Mouse (Mus musculus) right cerebral cortex, postnatal 4 days (tissue): ENCODE data around the gene Sh3tc1.

Experiments
- DNase-seq: peaks from one replicate; pipeline ENCODE4 v3.0.0-alpha.2; 2022

Gene Sh3tc1

DNA sequence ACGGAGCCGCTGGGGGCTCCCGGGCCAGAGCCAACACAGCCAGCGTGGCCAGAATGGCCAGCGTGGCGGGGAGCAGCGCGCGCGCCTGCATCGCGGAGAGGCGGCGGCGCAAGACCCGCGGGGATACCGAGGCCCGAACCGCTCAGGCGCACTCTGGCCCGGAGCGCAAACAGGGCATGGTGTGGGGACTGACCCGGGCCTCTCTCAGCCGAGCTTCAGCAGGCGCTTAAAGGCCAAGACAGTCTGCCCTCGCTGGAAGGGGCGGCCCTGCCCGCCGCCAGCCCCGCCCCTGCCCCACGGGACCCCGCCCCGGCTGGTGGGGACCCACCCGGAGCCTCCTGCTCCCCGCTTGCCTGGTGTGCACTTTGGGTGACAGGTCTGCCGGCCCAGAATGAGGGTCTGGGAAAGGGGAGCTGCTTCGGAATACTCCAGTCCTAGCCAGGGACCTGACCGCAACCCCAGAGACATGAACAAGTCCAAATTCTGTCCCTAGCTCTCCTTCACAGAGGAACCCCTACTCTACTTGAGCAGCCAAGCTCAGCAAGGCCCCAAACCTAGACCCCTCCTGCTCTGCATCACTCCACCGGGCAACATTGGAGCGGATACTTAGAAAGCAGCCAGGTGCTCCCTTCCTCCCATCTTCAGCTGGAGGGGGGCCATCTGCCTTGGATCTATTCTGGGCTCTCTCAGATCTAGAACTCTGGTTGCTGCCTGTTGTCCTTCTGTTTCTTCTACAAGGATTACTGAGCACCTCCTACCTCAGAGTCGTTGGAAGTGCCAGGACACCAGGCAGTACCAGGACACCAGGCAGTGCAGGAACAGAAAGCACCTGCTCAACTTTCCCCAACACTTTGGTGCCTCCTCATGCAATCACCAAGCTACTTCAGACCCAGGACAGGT lies 60.3 kb downstream of the Sh3tc1 start, which contains the start of gene Htra3:
Gene Htra3, minus strand, starts transcription at position 527 of the 900 bp plus-strand sequence.
- no peak for DNase-seq

- no peak for DNase-seq
Measured at GRCm38 (mm10) chr5:35676964-35677363, 62.8 kb downstream of the Sh3tc1 start.

GRCm38 (mm10) chr5:35674081-35674555 lies 65.7 kb downstream of the Sh3tc1 start:
- no peak for DNase-seq

- DNase-seq = peak; percentile 37
Measured at GRCm38 (mm10) chr5:35673086-35673485, 66.7 kb downstream of the Sh3tc1 start.

GRCm38 (mm10) chr5:35672581-35672980 lies 67.2 kb downstream of the Sh3tc1 start:
- no peak for DNase-seq

DNA sequence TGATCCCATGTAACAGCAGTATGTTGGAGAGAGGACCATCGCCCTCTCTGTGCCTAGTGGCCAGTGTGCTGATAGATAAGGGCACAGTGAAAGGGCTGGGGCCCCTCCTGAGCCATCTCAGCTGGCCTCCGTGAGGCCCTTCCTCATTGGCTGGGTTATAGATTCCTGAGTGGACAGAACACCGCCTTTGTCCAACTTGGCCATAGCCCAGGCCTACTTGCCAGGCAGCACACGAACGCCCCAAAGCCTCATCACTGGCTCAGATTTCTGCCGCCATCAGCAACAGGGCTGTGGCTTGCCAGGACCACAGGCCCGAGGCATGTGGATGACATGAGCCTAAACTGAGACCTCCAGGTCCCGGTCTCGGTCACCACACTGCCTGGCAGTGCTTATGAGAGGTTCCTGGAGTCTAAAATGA lies 68.3 kb downstream of the Sh3tc1 start:
- peak; percentile 59 for DNase-seq

DNA sequence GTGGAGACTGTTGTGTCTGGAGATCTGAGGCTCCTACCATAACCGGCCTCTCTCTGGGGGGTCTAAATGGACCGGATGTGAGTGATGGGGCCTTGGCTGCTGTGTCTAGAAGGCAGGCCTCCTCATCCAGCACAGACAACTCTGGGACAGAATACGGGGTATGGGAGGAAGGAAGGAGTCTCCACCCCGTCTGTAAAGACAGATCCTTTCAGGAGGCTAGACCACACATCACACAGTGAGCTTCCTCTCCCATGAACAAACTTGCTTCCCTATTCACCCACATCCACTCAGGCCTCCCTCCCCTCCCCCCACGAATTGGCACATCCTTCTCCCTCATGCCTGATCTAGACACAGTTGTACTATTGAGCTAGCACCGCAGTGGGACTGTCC lies 69.4 kb downstream of the Sh3tc1 start:
- DNase-seq = peak; percentile 30

DNA sequence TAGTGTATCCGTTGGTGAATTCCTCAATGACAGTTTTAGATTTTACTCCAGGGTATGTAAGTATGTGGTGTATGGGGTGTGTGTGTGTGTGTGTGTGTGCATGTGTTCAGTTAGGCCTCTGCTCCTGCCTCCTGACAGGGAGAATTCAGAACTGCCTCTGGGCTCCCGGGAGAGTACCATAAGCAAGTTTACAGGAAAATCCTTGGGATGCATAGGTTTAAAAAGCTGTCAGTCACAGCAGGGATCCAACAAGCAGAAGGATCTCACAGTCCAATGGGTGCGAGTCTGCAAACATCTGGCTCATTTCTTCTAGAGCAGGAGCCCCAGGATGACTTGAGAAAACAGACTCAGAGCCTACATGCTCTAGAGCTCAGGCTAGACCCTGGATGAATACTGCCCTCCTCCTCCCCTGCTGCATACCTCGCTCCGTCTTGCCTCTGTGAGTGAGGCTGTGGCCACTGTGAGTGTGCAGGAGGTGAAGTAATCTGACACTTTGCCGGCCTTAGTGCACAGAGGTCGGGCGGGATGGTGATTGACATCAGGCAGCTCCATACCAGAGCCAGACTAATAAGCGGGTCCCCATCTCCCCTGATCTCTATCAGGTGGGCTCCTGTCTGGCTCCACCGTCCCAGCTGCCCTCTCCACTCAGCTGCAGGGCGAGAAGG lies 69.9 kb downstream of the Sh3tc1 start:
- DNase-seq = no peak

- no peak for DNase-seq
Measured at GRCm38 (mm10) chr5:35666152-35666551, 73.6 kb downstream of the Sh3tc1 start.

DNA sequence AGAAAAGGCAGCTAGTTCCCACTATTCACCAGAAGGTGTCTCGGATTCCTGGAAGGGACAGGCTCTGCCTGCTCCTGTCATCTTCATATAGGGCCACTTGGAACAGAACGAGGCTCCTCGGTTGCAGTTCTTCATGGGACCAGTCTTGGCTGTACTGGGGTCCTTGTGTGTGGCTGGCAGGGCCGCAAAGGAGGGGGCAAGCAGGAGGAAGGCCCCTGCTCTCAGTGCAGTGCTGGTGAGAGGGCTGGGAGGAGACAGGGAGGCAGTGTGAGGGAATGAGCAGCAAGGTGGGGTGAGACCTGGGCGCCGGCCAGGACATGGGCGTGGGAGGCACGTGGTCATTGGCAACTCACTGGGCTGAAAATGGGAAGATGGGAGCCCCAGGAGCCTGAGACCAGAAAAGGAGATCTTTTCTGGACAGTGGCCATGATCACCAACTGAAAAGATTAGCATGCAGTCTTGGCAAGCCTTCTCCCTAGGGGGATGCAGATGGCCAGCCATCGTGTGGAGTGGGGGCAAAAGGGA lies 77.7 kb downstream of the Sh3tc1 start:
- no peak for DNase-seq

DNA sequence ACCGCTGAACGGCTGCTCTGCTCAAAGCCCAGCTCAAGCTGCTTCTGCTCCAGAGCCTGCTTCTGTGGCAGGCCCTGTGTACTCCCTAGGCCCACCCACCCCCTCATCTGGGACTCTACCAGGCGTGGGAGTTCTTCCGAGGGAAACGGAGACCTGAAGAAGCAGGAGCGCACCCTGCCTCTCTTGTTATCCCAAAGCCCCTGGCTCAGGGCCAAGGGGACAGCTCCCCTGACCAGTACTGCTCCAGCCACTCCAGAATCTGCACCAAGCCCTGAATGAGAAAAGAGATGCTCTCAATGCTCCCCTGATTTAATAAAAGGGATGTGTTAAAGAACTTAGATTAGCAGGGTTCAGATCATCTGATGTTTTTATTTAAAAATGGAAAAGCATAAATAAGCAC lies 78.6 kb downstream of the Sh3tc1 start:
- DNase-seq = no peak

DNA sequence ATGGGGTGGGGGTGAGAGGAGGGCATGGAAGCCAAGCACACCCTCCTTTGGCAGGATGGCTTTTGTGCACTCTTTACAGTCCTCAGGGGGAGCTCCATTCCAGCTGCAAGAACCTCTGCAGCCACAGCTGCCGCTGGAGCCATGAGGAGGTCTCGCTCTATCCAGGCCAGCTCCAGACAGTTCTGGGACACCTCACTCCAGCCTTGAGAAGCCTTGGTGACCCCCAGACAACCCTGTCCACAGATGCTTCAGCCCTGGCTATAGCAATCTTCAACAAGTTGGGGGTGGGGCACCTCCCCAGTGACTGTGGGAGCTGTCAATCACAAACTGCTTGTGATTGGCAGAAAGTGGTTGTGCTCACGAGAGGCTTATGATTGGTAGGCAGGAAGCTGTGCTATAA lies 80.3 kb downstream of the Sh3tc1 start:
- no peak for DNase-seq

DNA sequence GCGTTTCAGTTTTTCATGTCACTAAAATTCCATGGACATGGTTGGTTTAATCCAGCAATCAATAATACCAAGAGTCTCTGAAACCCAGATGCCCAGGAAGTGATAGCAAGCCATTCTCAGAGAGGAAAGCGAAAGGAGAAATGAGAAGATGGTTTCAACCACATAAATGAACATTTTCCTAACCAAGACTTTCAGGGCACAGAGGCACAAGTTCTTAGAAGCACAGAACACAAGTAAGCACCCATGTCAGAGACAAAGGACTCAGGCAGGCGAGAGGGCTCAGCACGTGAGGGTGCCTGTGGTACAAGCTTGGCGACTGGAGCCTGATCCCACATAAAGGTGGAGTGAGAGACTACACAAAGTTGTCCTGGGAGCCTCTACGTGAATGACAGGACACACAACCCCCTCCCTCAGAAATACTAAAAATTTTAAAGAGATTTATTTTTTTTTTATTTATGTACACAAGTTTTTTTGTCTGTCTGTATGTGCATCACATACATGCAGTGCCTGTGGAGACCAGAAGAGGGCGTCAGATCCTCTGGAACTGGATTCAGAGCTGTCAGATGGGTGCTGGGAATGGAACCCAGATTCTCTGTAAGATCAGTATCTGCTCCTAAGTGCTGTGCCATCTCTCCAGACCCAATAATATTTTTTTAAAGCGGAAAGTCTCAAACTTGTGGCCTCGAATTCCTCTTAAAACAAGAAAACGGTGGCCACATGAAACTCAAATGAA lies 83.9 kb downstream of the Sh3tc1 start:
- no peak for DNase-seq

GRCm38 (mm10) chr5:35653743-35654395 lies 85.9 kb downstream of the Sh3tc1 start:
- DNase-seq = no peak

GRCm38 (mm10) chr5:35652872-35653271 lies 86.9 kb downstream of the Sh3tc1 start:
- no peak for DNase-seq

DNA sequence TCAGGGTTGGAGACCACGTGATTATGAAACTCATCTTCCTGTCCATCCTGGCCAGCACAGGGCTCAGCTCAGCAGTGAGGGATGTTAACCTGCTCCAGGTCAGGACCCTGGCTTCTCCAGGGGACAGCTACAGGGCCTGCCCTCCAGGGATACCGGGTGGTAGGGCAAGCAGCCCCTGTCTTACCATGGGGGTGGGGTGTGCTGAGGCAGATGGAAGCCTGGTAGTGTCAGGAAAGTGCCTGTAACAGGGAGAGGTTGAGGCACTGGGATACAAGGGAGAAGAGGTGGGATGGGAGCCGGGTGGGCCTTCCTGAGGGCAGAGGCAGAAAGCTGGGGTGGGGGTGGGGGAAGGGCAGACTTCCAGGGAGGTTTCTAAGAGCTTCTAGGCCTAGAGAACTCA lies 87.5 kb downstream of the Sh3tc1 start:
- DNase-seq = no peak

- no peak for DNase-seq
Measured at GRCm38 (mm10) chr5:35648230-35648629, 91.6 kb downstream of the Sh3tc1 start.

DNA sequence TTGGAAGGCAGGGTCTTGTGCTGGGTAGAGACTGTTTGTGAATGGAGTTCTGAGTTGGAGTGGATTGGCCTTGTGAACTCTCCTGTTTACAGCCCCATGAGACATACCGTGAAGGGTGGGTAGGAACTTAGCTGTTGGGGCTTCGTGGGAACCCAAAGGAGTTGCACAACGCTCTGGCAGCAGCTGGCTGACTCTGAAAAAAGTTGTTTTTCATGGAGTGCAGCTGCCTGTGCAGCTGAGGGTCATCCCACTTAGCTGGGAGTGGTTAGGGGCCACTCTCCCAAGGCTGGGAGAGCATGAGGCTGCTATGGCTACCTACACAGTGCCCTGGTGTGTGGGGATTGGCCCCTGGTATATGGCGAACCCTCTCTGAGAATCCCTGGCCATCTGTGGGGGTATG lies 92.2 kb downstream of the Sh3tc1 start:
- DNase-seq = no peak
